Mouse (Mus musculus) hindbrain, embryonic 14.5 days (tissue): ENCODE data around the gene Exoc6. TPM values are rescaled to one million over a fixed set of nuclear protein-coding genes. Genes with fewer than 3 reads are reported as not detected.

Experiments used
- ATAC-seq: fragments of 200-750 bp; cut with Nextera tagmentation; 2 replicates; pipeline ENCODE4 v1.8.0; 2017; ENCODE audit warnings: moderate number of reproducible peaks, mild to moderate bottlenecking, moderate TSS enrichment, moderate library complexity; ENCODE audit not compliant: low FRiP score
- DNase-seq: peaks from one replicate; pipeline ENCODE4 v3.0.0-alpha.2; 2015; ENCODE audit warnings: low spot score
- H3K27ac ChIP-seq: fragments of 300-500 bp; sonication (generic); 2 replicates; pipeline ENCODE4 v1.5.1; 2014; ENCODE audit warnings: mild to moderate bottlenecking, moderate library complexity
- H3K27me3 ChIP-seq: fragments of 300-500 bp; sonication (generic); 2 replicates; pipeline ENCODE4 v1.6.1; 2014; ENCODE audit warnings: mild to moderate bottlenecking, low read length, mixed read lengths; ENCODE audit not compliant: control insufficient read depth, insufficient read depth
- H3K36me3 ChIP-seq: fragments of 300-500 bp; sonication (generic); replicated peaks from 2 replicates; pipeline ENCODE4 v1.6.1; 2014; ENCODE audit not compliant: control insufficient read depth, insufficient read depth
- H3K4me1 ChIP-seq: fragments of 300-500 bp; sonication (generic); replicated peaks from 2 replicates; pipeline ENCODE4 v1.6.1; 2014; ENCODE audit warnings: antibody characterized with exemption, low read length, mixed read lengths; ENCODE audit not compliant: control insufficient read depth, insufficient read depth
- H3K4me2 ChIP-seq: fragments of 300-500 bp; sonication (generic); replicated peaks from 2 replicates; pipeline ENCODE4 v1.6.1; 2014; ENCODE audit warnings: mild to moderate bottlenecking, moderate library complexity
- H3K4me3 ChIP-seq: fragments of 300-500 bp; sonication (generic); replicated peaks from 2 replicates; pipeline ENCODE4 v1.5.1; 2014; ENCODE audit warnings: mild to moderate bottlenecking, low read length
- H3K9ac ChIP-seq: fragments of 300-500 bp; sonication (generic); 2 replicates; pipeline ENCODE4 v1.6.1; 2014
- H3K9me3 ChIP-seq: fragments of 300-500 bp; sonication (generic); 2 replicates; pipeline ENCODE4 v1.6.1; 2016; ENCODE audit warnings: low read length; ENCODE audit not compliant: control insufficient read depth
- WGBS: fragments of 180-500 bp; shearing (Covaris S2); extraction: QIAGEN DNeasy Blood & Tissue Kit; methylation state at CpG from one replicate; pipeline ENCODE4 v1.1.7; 2014; 5-methylcytosine and 5-hydroxymethylcytosine counted together
- polyA plus RNA-seq: library from polyadenylated mRNA; unstranded; fragments of >200 nt; fragmentation: Nextera tagmentation; extraction: Ambion mirVana; gene quantifications from 2 replicates; pipeline ENCODE4 v1.2.1, GENCODE M21; 2014

The Exoc6 gene
- polyA plus RNA-seq = 25.5 and 26.2 TPM in 2 replicates

GRCm38 (mm10) chr19:37550101-37551039 is at the start of gene Exoc6:
TSS of gene Exoc6 (plus strand) at chr19:37550418.
- Histone ChIP-seq H3K4me3 (peak within 1 kb of the TSS; percentile 90), H3K4me2 (peak within 1 kb of the TSS; percentile 98), H3K27ac (peak within 1 kb of the TSS; percentile 76), H3K9ac (peak within 1 kb of the TSS; percentile 84), H3K27me3 (peaks cover 16% of the 10 kb centered on the region), H3K4me1 (no peaks in the 10 kb centered on the region), H3K9me3 (no peaks in the 10 kb centered on the region), H3K36me3 (no peaks in the 10 kb centered on the region)
- ATAC-seq (peak; percentile 90), DNase-seq (peak; percentile 82)
- under 1% methylated on average over 79 of the region's 89 CpGs for WGBS

GRCm38 (mm10) chr19:37502996-37503395 is 47.2 kb upstream of the Exoc6 start:
- no peak for DNase-seq
- Histone ChIP-seq H3K4me3 (no peak overlapping the region), H3K9me3 (no peaks in the 10 kb centered on the region), H3K9ac (no peak overlapping the region), H3K27ac (no peak overlapping the region), H3K27me3 (no peaks in the 10 kb centered on the region), H3K4me1 (no peaks in the 10 kb centered on the region), H3K4me2 (no peak overlapping the region), H3K36me3 (no peaks in the 10 kb centered on the region)
- no peak for ATAC-seq
- WGBS = 85% methylated on average over 8 of the region's 8 CpGs

- DNase-seq = no peak
- Histone ChIP-seq H3K9ac (no peak overlapping the region), H3K27ac (no peak overlapping the region), H3K27me3 (no peaks in the 10 kb centered on the region), H3K4me1 (no peaks in the 10 kb centered on the region), H3K4me3 (no peak overlapping the region), H3K4me2 (no peak overlapping the region), H3K36me3 (no peaks in the 10 kb centered on the region), H3K9me3 (no peaks in the 10 kb centered on the region)
- 82% methylated on average over 7 of the region's 7 CpGs for WGBS
- ATAC-seq = no peak
Measured at GRCm38 (mm10) chr19:37506066-37506465, 44.2 kb upstream of the Exoc6 start.

- H3K4me1 ChIP-seq = no peaks in the 10 kb centered on the region
- 71% methylated on average over 5 of the region's 5 CpGs for WGBS
- no peaks in the 10 kb centered on the region for H3K27me3 ChIP-seq
- H3K27ac ChIP-seq = no peak overlapping the region
- no peaks in the 10 kb centered on the region for H3K9me3 ChIP-seq
- H3K4me3 ChIP-seq = no peak overlapping the region
- DNase-seq (no peak), ATAC-seq (no peak)
- H3K36me3 ChIP-seq = no peaks in the 10 kb centered on the region
- H3K4me2 ChIP-seq = no peak overlapping the region
- no peak overlapping the region for H3K9ac ChIP-seq
Measured at GRCm38 (mm10) chr19:37506614-37507013, 43.6 kb upstream of the Exoc6 start.

GRCm38 (mm10) chr19:37509725-37510124 is 40.5 kb upstream of the Exoc6 start:
- Histone ChIP-seq H3K27ac (no peak overlapping the region), H3K4me3 (no peak overlapping the region), H3K9me3 (no peaks in the 10 kb centered on the region), H3K4me2 (no peak overlapping the region), H3K4me1 (no peaks in the 10 kb centered on the region), H3K36me3 (no peaks in the 10 kb centered on the region), H3K27me3 (no peaks in the 10 kb centered on the region), H3K9ac (no peak overlapping the region)
- DNase-seq (peak; percentile 70), ATAC-seq (no peak)
- WGBS = 20% methylated on average over 11 of the region's 11 CpGs

- Histone ChIP-seq H3K4me2 (no peak overlapping the region), H3K27me3 (no peaks in the 10 kb centered on the region), H3K9ac (no peak overlapping the region), H3K9me3 (no peaks in the 10 kb centered on the region), H3K36me3 (no peaks in the 10 kb centered on the region), H3K4me3 (no peak overlapping the region), H3K4me1 (no peaks in the 10 kb centered on the region), H3K27ac (no peak overlapping the region)
- no peak for ATAC-seq
- WGBS = 65% methylated on average over 7 of the region's 7 CpGs
- DNase-seq = no peak
Measured at GRCm38 (mm10) chr19:37514811-37515292, 35.4 kb upstream of the Exoc6 start.

- H3K4me2 ChIP-seq = no peak overlapping the region
- no peaks in the 10 kb centered on the region for H3K4me1 ChIP-seq
- 84% methylated on average over 7 of the region's 7 CpGs for WGBS
- H3K9me3 ChIP-seq = no peaks in the 10 kb centered on the region
- no peaks in the 10 kb centered on the region for H3K27me3 ChIP-seq
- H3K27ac ChIP-seq = no peak overlapping the region
- H3K4me3 ChIP-seq = no peak overlapping the region
- DNase-seq (no peak), ATAC-seq (no peak)
- no peaks in the 10 kb centered on the region for H3K36me3 ChIP-seq
- no peak overlapping the region for H3K9ac ChIP-seq
Measured at GRCm38 (mm10) chr19:37517419-37517818, 32.8 kb upstream of the Exoc6 start.

GRCm38 (mm10) chr19:37520740-37521433 is 29.3 kb upstream of the Exoc6 start:
- H3K27ac ChIP-seq = no peak overlapping the region
- no peak overlapping the region for H3K9ac ChIP-seq
- no peak overlapping the region for H3K4me3 ChIP-seq
- 51% methylated on average over 18 of the region's 18 CpGs for WGBS
- H3K9me3 ChIP-seq = no peaks in the 10 kb centered on the region
- H3K36me3 ChIP-seq = no peaks in the 10 kb centered on the region
- H3K27me3 ChIP-seq = no peaks in the 10 kb centered on the region
- DNase-seq (no peak), ATAC-seq (no peak)
- H3K4me1 ChIP-seq = no peaks in the 10 kb centered on the region
- no peak overlapping the region for H3K4me2 ChIP-seq

GRCm38 (mm10) chr19:37521434-37521781 is 28.8 kb upstream of the Exoc6 start:
- no peaks in the 10 kb centered on the region for H3K9me3 ChIP-seq
- no peak for ATAC-seq
- no peak overlapping the region for H3K4me3 ChIP-seq
- no peaks in the 10 kb centered on the region for H3K36me3 ChIP-seq
- H3K27ac ChIP-seq = no peak overlapping the region
- H3K9ac ChIP-seq = no peak overlapping the region
- H3K4me1 ChIP-seq = no peaks in the 10 kb centered on the region
- 52% methylated on average over 2 of the region's 2 CpGs for WGBS
- H3K27me3 ChIP-seq = no peaks in the 10 kb centered on the region
- no peak for DNase-seq
- no peak overlapping the region for H3K4me2 ChIP-seq
